21 mouse cellular contexts compared by ENCODE assay signal in the genomic region with DNA sequence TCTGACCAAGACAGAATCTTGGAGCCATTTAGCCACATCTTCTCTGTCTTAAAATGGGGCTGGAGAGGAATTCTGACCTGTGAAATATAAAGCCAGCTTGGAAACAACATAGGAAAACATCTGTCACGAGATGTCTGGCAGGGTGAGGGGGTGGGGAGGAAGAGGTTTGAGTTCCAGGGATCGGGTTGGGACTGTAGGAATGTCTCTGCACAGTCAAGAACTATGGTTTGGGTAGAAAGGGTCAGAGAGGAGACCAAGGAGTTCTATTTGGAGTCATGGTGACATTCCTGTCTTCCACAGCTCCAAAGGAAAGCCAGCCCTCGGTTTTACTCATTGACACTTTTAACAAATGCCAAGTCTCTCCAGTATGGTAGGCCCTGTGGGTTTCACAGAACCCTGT. TPM values are rescaled to one million over a fixed set of nuclear protein-coding genes. Genes with fewer than 3 reads are reported as not detected.
"Had no signal": no experiment of that assay in that cellular context is flagged by ENCODE, and none has a peak within 500 bp of the region (broad histone marks: within the 10 kb centered on the region; RNA-seq: fewer than 3 reads in every experiment).

No protein-coding gene starts in this region.

- H3K4me2 ChIP-seq: lung, embryonic 14.5 days; midbrain, embryonic 13.5 days; neural tube, embryonic 13.5 days; neural tube, embryonic 15.5 days had no signal

- H3K9me3 ChIP-seq: midbrain, embryonic 10.5 days; midbrain, embryonic 13.5 days; neural tube, embryonic 13.5 days; neural tube, embryonic 15.5 days had no signal

- H3K4me3 ChIP-seq: midbrain, embryonic 10.5 days; midbrain, embryonic 13.5 days; myocyte; neural tube, embryonic 13.5 days; neural tube, embryonic 15.5 days had no signal

- ATAC-seq: midbrain, embryonic 13.5 days; midbrain, embryonic 16.5 days had no signal

- H3K27ac ChIP-seq: midbrain, embryonic 10.5 days; midbrain, embryonic 13.5 days; neural tube, embryonic 13.5 days; neural tube, embryonic 15.5 days had no signal

- H3K36me3 ChIP-seq: neural tube, embryonic 13.5 days; neural tube, embryonic 15.5 days had no signal

- H3K27me3 ChIP-seq: neural tube, embryonic 13.5 days; neural tube, embryonic 15.5 days had no signal

- H3K9ac ChIP-seq: lung, embryonic 14.5 days; midbrain, embryonic 13.5 days; neural tube, embryonic 13.5 days; neural tube, embryonic 15.5 days had no signal

- DNase-seq: lung, adult 18-20 months; lung, embryonic 14.5 days; lung, postnatal 10 days; lung, postnatal 4 days; retina, postnatal 1 day; right cerebral cortex, adult 18-20 months; right cerebral cortex, postnatal 25 days; right cerebral cortex, postnatal 4 days; spleen, adult 18-20 months; thymus, adult 18-20 months; thymus, postnatal 14 days; thymus, postnatal 36 days had no signal

RNA-seq across cellular contexts. Expression of gene Fxyd2, which starts 25.6 kb away (rescaled TPM):
- total RNA-seq: megakaryocyte, adult 5-6 weeks; megakaryocyte-erythroid progenitor cell, adult 5-6 weeks had no signal

RNA-seq across cellular contexts. Expression of gene Dscaml1, which starts 52.5 kb away (rescaled TPM):
- total RNA-seq: megakaryocyte, adult 5-6 weeks; megakaryocyte-erythroid progenitor cell, adult 5-6 weeks had no signal
- polyA plus RNA-seq: myocyte had no signal

RNA-seq across cellular contexts. Expression of gene Tmprss13, which starts 55.0 kb away (rescaled TPM):
- total RNA-seq: megakaryocyte-erythroid progenitor cell, adult 5-6 weeks had no signal
- polyA plus RNA-seq: midbrain, embryonic 13.5 days; midbrain, embryonic 16.5 days; myocyte; neural tube, embryonic 11.5 days; neural tube, embryonic 13.5 days had no signal
